Mouse (Mus musculus) E14TG2a.4 (cell line): ENCODE results near the gene Abca9.

Experiments used
- CTCF ChIP-seq: conservative IDR thresholded peaks from 2 replicates; pipeline ENCODE4 v1.5.1; 2014; ENCODE audit warnings: low read length
- NANOG ChIP-seq: IDR thresholded peaks from 2 replicates; pipeline ENCODE4 v1.6.1; 2014; ENCODE audit warnings: borderline replicate concordance, low read length, mixed read lengths

- TF ChIP-seq CTCF (no peak), NANOG (no peak)
These were observed 28.7 kb upstream of the Abca9 start for GRCm38 (mm10) chr11:110196561-110197306.
